Mouse (Mus musculus): Measurements from ENCODE around the gene Drc3. TPM values are rescaled to one million over a fixed set of nuclear protein-coding genes. Genes with fewer than 3 reads are reported as not detected.

Gene Drc3
- polyA plus RNA-seq (2012; ENCODE audit: insufficient read depth, insufficient read length, low replicate concordance, missing spikeins), result not detected in 2 replicates

DNA sequence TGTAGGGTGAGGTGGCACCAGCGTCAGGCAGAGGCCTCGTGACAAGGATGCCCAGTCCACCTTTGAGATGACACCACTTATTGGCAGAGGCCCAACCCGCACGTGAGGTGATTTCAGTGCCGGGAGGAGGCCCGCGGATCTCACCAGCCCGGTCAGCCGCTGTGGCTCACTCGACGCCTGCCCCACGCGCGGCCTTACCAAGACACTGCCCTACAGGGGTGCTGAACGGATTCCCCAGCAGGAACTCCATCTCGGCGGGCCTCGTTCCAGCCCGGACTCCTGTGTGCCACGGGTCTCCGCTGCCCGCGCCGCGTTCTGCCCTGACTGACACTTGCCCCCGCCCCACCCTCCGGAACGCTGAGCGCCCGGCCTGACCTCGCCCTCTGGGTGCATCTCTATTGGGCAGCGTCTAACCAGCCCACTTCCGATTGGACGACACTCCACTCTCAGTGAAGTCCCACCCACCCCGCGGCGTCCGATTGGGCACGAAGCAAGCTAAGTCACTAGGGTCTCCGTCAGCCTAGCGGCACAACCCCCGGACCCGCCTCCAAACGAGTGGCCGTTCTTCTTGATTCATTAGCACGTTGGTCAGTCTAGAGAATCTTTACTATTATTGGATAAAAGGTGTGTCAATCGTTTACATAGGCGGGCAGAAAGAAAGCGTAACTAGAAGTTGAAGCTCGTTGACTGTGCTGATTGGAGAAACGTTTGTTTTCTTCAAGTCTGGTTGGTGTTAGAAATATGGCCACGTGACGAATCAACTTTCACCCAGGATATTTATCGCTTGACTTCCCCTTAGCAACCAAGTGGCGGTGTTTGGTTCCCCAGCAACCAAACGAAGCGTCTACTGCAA, at the start of gene Drc3, which contains the start of gene Tom1l2:
TSS of gene Drc3 (plus strand) at position 771 of the 853 bp plus-strand sequence.
TSS of gene Tom1l2 (minus strand) at position 347 of the 853 bp plus-strand sequence.
- under 1% methylated on average over 57 of the region's 57 CpGs for WGBS
- TF ChIP-seq POLR2A (IDR thresholded peaks at IDR 0.05; ENCODE audit: insufficient read depth, low read depth, low read length) (peak; percentile 63; the same call in 1 of the 2 replicates), CTCF (IDR thresholded peaks at IDR 0.05; ENCODE audit: insufficient read depth, low read depth, low read length) (no peak)
- Histone ChIP-seq H3K4me1 (ENCODE audit: control insufficient read depth, insufficient read depth, low read length) (peaks cover 5% of the 10 kb centered on the region), H3K27ac (ENCODE audit: insufficient read depth, low read depth, low read length) (peak within 1 kb of the TSS; percentile 80), H3K4me3 (ENCODE audit: insufficient read depth, low read depth, low read length) (peak within 1 kb of the TSS; percentile 84)

DNA sequence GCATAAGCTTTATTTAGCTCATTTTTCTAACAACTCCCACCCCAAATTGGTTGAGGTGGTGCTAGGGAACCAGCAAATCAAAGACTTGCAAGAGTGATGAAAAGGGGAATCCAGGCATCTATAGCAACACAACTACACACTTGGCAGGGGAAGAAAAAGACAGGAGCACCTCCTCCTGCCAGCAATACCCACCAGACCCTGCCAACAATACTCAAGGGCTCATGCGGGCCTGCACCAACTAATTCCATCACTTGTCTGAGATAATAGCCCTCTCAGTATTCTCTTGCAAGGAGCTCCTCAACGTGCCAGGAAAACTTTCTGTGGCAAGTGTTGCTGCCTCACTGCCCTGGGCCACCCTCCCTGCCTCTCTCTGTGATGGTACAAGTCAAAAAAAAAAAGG, 49.6 kb upstream of the Drc3 start:
- WGBS, result 40% methylated on average over 2 of the region's 2 CpGs
- no peak for TF ChIP-seq CTCF (IDR thresholded peaks at IDR 0.05; ENCODE audit: insufficient read depth, low read depth, low read length)

DNA sequence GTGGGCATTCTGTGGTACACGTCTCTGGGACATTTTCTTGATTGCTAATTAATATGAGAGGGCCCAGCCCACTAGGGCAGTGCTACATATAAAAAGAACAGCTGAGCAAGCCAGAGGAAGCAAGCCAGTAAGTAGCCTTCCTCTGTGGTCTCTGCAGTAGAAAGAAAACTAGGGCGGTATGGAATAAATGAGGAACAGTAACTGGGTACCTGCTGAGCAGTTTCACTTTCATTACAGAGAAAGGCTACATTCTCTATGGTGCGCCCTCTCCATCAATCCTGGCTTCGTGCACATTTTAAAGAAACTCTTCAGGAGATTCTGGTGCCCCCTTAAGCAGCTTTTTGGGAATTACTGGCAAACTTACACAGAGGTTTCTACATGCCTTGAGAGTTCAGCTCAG, 47.5 kb upstream of the Drc3 start:
- TF ChIP-seq CTCF (IDR thresholded peaks at IDR 0.05; ENCODE audit: insufficient read depth, low read depth, low read length), result no peak
- no peak for TF ChIP-seq POLR2A (IDR thresholded peaks at IDR 0.05; ENCODE audit: insufficient read depth, low read depth, low read length)
- Histone ChIP-seq H3K27ac (ENCODE audit: insufficient read depth, low read depth, low read length) (no peak overlapping the region), H3K4me1 (ENCODE audit: control insufficient read depth, insufficient read depth, low read length) (peaks cover 27% of the 10 kb centered on the region), H3K4me3 (ENCODE audit: insufficient read depth, low read depth, low read length) (no peak overlapping the region)
- 51% methylated on average over 4 of the region's 4 CpGs for WGBS

More for the DNA sequence above, 49.6 kb upstream of the Drc3 start:
- Histone ChIP-seq H3K27ac (ENCODE audit: insufficient read depth, low read depth, low read length) (peak overlapping the region; percentile 54; the same call in 1 of the 2 replicates), H3K4me3 (ENCODE audit: insufficient read depth, low read depth, low read length) (no peak overlapping the region), H3K4me1 (ENCODE audit: control insufficient read depth, insufficient read depth, low read length) (peaks cover 28% of the 10 kb centered on the region)

DNA sequence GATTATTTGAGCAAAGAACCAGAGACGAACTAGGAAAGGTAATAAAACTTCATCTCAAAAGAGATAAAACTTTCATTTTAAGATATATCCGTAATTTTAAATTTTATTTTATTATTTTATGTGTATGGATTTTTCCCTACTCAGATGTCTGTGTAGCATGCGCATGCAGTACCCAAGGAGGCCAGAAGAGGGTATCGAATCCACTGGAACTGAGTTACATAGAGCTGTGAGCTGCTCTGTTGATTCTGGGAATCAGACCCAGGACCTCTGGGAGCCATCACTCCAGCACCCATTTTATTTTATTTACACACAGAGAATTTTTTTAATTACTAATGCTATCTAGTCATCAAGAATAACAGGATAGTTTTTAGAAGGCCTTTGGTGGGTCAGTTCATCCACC, 46.3 kb upstream of the Drc3 start:
- no peak for TF ChIP-seq POLR2A (IDR thresholded peaks at IDR 0.05; ENCODE audit: insufficient read depth, low read depth, low read length)
- TF ChIP-seq CTCF (IDR thresholded peaks at IDR 0.05; ENCODE audit: insufficient read depth, low read depth, low read length), result no peak
- Histone ChIP-seq H3K27ac (ENCODE audit: insufficient read depth, low read depth, low read length) (no peak overlapping the region), H3K4me1 (ENCODE audit: control insufficient read depth, insufficient read depth, low read length) (peaks cover 30% of the 10 kb centered on the region), H3K4me3 (ENCODE audit: insufficient read depth, low read depth, low read length) (no peak overlapping the region)
- WGBS, result 84% methylated on average over 4 of the region's 4 CpGs

DNA sequence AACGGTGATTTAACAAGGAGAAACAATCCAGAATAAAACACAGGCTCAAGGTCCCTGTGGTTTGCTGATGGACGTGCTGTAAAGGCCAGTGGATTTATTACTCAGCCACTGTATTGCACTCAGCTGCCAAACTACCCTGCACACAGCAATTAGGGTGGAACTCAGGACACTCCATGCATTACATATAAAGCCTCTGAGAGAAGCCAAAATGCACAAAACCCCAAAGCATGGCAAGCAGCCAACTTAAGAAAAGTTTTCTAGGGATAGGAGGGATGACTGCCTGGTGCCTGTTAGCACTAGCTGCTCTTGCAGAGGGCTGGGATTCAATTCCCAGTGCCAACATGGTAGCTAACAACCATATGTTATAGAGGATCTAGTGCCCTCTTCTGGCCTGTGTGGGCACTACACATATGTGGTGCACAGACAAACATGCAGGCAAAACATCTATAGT, 45.7 kb upstream of the Drc3 start:
- Histone ChIP-seq H3K4me3 (ENCODE audit: insufficient read depth, low read depth, low read length) (no peak overlapping the region), H3K4me1 (ENCODE audit: control insufficient read depth, insufficient read depth, low read length) (peaks cover 25% of the 10 kb centered on the region), H3K27ac (ENCODE audit: insufficient read depth, low read depth, low read length) (no peak overlapping the region)
- TF ChIP-seq POLR2A (IDR thresholded peaks at IDR 0.05; ENCODE audit: insufficient read depth, low read depth, low read length) (no peak), CTCF (IDR thresholded peaks at IDR 0.05; ENCODE audit: insufficient read depth, low read depth, low read length) (no peak)
- 43% methylated on average over 2 of the region's 2 CpGs for WGBS

DNA sequence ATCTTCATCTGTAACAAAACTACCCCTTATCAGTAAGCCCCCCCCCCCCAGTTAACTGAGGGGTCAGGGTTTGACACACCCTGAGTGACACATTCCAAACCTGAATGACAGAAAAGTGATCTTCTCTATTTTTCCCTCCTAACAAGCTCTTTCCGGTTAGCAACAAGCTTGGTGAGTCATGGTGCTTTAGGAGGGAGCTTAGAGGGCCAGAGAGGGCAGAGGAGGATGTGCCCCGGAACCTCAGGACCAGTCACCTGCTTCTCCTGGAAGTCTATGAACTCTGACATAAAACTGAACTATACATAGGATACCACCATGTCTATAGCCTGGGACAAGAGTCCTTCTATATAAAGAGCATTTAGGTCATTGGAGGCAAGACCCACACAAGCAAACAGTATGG, 45.1 kb upstream of the Drc3 start:
- Histone ChIP-seq H3K4me1 (ENCODE audit: control insufficient read depth, insufficient read depth, low read length) (peaks cover 20% of the 10 kb centered on the region), H3K4me3 (ENCODE audit: insufficient read depth, low read depth, low read length) (no peak overlapping the region), H3K27ac (ENCODE audit: insufficient read depth, low read depth, low read length) (no peak overlapping the region)
- TF ChIP-seq POLR2A (IDR thresholded peaks at IDR 0.05; ENCODE audit: insufficient read depth, low read depth, low read length) (no peak), CTCF (IDR thresholded peaks at IDR 0.05; ENCODE audit: insufficient read depth, low read depth, low read length) (no peak)
- WGBS, result 50% methylated on average over 2 of the region's 2 CpGs

DNA sequence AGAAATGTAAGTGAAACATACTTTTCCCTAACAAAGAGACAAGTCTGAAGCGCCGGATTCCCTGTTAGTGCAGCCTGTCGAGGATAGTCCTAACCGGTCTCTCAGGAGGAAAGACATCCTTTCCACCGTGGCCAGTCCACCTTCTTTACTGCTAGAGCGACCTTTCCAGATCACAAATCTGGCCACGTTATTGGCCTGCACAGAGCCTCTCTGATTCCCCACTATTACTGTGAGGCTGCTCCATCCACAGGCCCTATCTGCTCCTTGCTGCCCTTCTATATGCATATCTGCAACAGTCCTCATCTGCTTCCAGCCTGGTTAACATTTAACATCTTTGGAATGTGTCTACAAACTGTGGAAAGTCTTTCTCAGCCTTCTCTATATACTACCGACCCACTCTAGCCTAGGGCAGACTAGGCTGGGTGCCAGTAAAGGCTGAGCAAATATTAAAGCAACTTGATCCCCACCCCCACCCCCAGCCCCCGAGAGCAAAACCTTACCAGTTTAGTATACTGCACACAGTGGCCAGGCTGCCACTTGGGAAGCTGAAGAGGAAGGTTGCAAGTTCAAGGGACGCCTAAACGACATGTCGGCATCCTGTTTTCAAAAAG, 44.5 kb upstream of the Drc3 start:
- WGBS, result 70% methylated on average over 12 of the region's 12 CpGs
- Histone ChIP-seq H3K4me3 (ENCODE audit: insufficient read depth, low read depth, low read length) (no peak overlapping the region), H3K27ac (ENCODE audit: insufficient read depth, low read depth, low read length) (peak overlapping the region; percentile 40; the same call in 1 of the 2 replicates), H3K4me1 (ENCODE audit: control insufficient read depth, insufficient read depth, low read length) (peaks cover 14% of the 10 kb centered on the region)
- TF ChIP-seq CTCF (IDR thresholded peaks at IDR 0.05; ENCODE audit: insufficient read depth, low read depth, low read length), result no peak
- no peak for TF ChIP-seq POLR2A (IDR thresholded peaks at IDR 0.05; ENCODE audit: insufficient read depth, low read depth, low read length)

DNA sequence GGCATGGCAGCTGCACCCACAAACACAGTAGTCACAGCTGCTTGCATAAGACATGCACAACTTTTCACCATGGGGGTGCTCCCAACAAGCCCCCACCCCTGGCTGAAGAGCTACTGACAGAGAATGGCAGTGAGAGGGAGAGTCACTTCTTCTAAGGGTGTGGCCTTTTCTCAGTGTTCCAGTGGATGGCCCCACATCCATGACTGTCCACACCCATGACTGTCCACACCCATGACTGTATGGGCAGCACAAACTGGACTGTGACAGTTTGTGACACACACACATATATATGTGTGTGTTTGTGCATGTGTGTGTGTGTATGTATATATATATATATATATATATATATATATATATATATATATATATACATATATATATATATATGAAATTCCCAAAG, 43.3 kb upstream of the Drc3 start:
- H3K4me3 ChIP-seq (ENCODE audit: insufficient read depth, low read depth, low read length), result no peak overlapping the region
- TF ChIP-seq CTCF (IDR thresholded peaks at IDR 0.05; ENCODE audit: insufficient read depth, low read depth, low read length) (no peak), POLR2A (IDR thresholded peaks at IDR 0.05; ENCODE audit: insufficient read depth, low read depth, low read length) (no peak)

More for the DNA sequence above, 43.3 kb upstream of the Drc3 start:
- Histone ChIP-seq H3K27ac (ENCODE audit: insufficient read depth, low read depth, low read length) (no peak overlapping the region), H3K4me1 (ENCODE audit: control insufficient read depth, insufficient read depth, low read length) (peaks cover 14% of the 10 kb centered on the region)

Measured in olfactory bulb, adult 2 months (tissue).